Mouse (Mus musculus): Measurements from ENCODE around the gene Itsn2.
"Not testable (repeated sequence)": the region's sequence is repeated elsewhere in the genome, so short reads cannot be mapped to it uniquely, and the experiment has no call there.

Gene Itsn2

GRCm38 (mm10) chr12:4592541-4593165, at the start of gene Itsn2, which contains the start of gene Gm3625:
Gene Itsn2, plus strand, starts transcription at chr12:4592638.
Gene Gm3625, minus strand, starts transcription at chr12:4592927.
- peak; percentile 84 for DNase-seq (ENCODE audit: extremely low read depth, insufficient read length, low spot score)

- DNase-seq (ENCODE audit: extremely low read depth, insufficient read length, low spot score): no peak
Observed at GRCm38 (mm10) chr12:4544400-4544919, 48.0 kb upstream of the Itsn2 start.

GRCm38 (mm10) chr12:4545425-4545824, 47.0 kb upstream of the Itsn2 start:
- DNase-seq (ENCODE audit: extremely low read depth, insufficient read length, low spot score): no peak

- no peak for DNase-seq (ENCODE audit: extremely low read depth, insufficient read length, low spot score)
Observed at GRCm38 (mm10) chr12:4546491-4546890, 45.9 kb upstream of the Itsn2 start.

GRCm38 (mm10) chr12:4547557-4547956, 44.9 kb upstream of the Itsn2 start:
- DNase-seq (ENCODE audit: extremely low read depth, insufficient read length, low spot score): no peak

- peak; percentile 55 for DNase-seq (ENCODE audit: extremely low read depth, insufficient read length, low spot score)
Observed at GRCm38 (mm10) chr12:4548053-4549013, 44.1 kb upstream of the Itsn2 start.

GRCm38 (mm10) chr12:4553704-4554103, 38.7 kb upstream of the Itsn2 start:
- DNase-seq (ENCODE audit: extremely low read depth, insufficient read length, low spot score): not testable (repeated sequence)

GRCm38 (mm10) chr12:4555451-4555850, 37.0 kb upstream of the Itsn2 start:
- DNase-seq (ENCODE audit: extremely low read depth, insufficient read length, low spot score): no peak

- no peak for DNase-seq (ENCODE audit: extremely low read depth, insufficient read length, low spot score)
Observed at GRCm38 (mm10) chr12:4556891-4557290, 35.5 kb upstream of the Itsn2 start.

GRCm38 (mm10) chr12:4557436-4557835, 35.0 kb upstream of the Itsn2 start:
- peak; percentile 45 for DNase-seq (ENCODE audit: extremely low read depth, insufficient read length, low spot score)

GRCm38 (mm10) chr12:4558013-4558412, 34.4 kb upstream of the Itsn2 start:
- DNase-seq (ENCODE audit: extremely low read depth, insufficient read length, low spot score): no peak

GRCm38 (mm10) chr12:4558475-4559279, 33.8 kb upstream of the Itsn2 start:
- peak; percentile 84 for DNase-seq (ENCODE audit: extremely low read depth, insufficient read length, low spot score)

GRCm38 (mm10) chr12:4571864-4572263, 20.6 kb upstream of the Itsn2 start:
- peak; percentile 34 for DNase-seq (ENCODE audit: extremely low read depth, insufficient read length, low spot score)

- DNase-seq (ENCODE audit: extremely low read depth, insufficient read length, low spot score): peak; percentile 30
Observed at GRCm38 (mm10) chr12:4574065-4574464, 18.4 kb upstream of the Itsn2 start.

- no peak for DNase-seq (ENCODE audit: extremely low read depth, insufficient read length, low spot score)
Observed at GRCm38 (mm10) chr12:4582326-4582725, 10.1 kb upstream of the Itsn2 start.

GRCm38 (mm10) chr12:4587846-4588245, 4.6 kb upstream of the Itsn2 start:
- peak; percentile 13 for DNase-seq (ENCODE audit: extremely low read depth, insufficient read length, low spot score)

- DNase-seq (ENCODE audit: extremely low read depth, insufficient read length, low spot score): peak; percentile 46
Observed at GRCm38 (mm10) chr12:4588603-4589002, 3.8 kb upstream of the Itsn2 start.

- no peak for DNase-seq (ENCODE audit: extremely low read depth, insufficient read length, low spot score)
Observed at GRCm38 (mm10) chr12:4592025-4592424, 413 bp upstream of the Itsn2 start.

GRCm38 (mm10) chr12:4593166-4593929, 910 bp downstream of the Itsn2 start:
- peak; percentile 61 for DNase-seq (ENCODE audit: extremely low read depth, insufficient read length, low spot score)

- no peak for DNase-seq (ENCODE audit: extremely low read depth, insufficient read length, low spot score)
Observed at GRCm38 (mm10) chr12:4593930-4594391, 1.5 kb downstream of the Itsn2 start.
